Mouse (Mus musculus) adrenal gland, postnatal 4 days (tissue): ENCODE data around the gene Cyp2j12. TPM values are rescaled to one million over a fixed set of nuclear protein-coding genes. Genes with fewer than 3 reads are reported as not detected.
"Not testable (repeated sequence)": the region's sequence is repeated elsewhere in the genome, so short reads cannot be mapped to it uniquely, and the experiment has no call there.

ENCODE experiments used
- DNase-seq, 2 experiments: peaks; one replicate each; pipeline ENCODE4 v3.0.0; 2021 to 2022; ENCODE audit warnings: low spot score in 2 of 2, mixed read lengths in 2 of 2
- long read RNA-seq, 2 experiments: library from polyadenylated mRNA; stranded (forward); transcript quantifications; one replicate each; pipeline ENCODE4 v2.0.0; 2021
- total RNA-seq, 2 experiments: library from RNA; stranded (reverse); gene quantifications; 2 replicates each; pipeline ENCODE4 v1.2.3; 2021

The Cyp2j12 gene
- under 1 TPM; 0.17 to 0.22 TPM for total RNA-seq
- long read RNA-seq, experiment 1, partial matches to known transcripts: 0 of 1 reads
- long read RNA-seq, experiment 1, other reads (novel, unspliced or antisense): 0 of 1 reads
- long read RNA-seq, experiment 2, partial matches to known transcripts: 0 of 1 reads
- long read RNA-seq, experiment 2, other reads (novel, unspliced or antisense): 0 of 1 reads

- no peak for DNase-seq
These were observed at the start of gene Cyp2j12 for GRCm38 (mm10) chr4:96140732-96141467. Gene Cyp2j12 (minus strand): TSS chr4:96141152.

GRCm38 (mm10) chr4:96189321-96189720 is 48.4 kb upstream of the Cyp2j12 start:
- DNase-seq: not testable (repeated sequence)

- DNase-seq: not testable (repeated sequence)
These were observed 47.7 kb upstream of the Cyp2j12 start for GRCm38 (mm10) chr4:96188671-96189070.

DNA sequence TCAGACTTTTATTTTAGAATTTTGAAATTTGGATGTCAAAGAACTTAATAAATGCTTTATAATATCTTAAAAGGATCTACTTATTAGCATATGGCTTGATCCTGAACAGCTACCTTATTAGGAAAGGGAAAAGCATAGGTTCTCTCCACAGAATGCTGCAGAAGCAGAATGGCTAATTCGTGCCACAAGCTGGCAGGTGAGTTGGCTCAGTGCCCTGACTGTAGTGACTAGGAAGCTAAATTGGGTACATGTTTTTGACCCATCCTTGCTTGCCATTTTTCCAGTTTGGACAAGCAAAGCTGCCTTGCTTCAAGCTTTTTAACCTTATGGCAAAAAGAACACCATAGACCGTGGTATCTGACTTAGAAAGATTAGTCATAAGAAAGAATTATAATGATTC is 47.2 kb upstream of the Cyp2j12 start:
- not testable (repeated sequence) for DNase-seq

DNA sequence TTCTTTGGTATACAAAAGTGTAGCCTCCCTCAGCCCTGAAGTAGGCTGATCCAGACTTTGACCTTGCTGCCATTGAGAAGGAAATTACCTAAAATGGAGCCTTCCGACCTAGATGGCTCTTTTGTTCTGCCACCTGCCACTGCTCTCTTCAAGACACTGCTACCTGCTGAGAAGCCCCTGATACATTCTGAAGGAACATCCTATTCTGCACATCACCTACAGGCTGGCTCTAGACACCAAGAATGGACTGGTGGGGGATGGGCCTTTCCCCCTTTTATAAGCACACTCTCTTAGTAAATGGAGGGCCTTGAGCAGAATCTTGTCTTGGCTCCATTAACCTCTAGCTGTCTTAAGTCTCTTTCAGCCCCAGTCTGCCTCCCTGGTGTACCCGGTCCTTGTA is 43.8 kb upstream of the Cyp2j12 start:
- not testable (repeated sequence) for DNase-seq

DNA sequence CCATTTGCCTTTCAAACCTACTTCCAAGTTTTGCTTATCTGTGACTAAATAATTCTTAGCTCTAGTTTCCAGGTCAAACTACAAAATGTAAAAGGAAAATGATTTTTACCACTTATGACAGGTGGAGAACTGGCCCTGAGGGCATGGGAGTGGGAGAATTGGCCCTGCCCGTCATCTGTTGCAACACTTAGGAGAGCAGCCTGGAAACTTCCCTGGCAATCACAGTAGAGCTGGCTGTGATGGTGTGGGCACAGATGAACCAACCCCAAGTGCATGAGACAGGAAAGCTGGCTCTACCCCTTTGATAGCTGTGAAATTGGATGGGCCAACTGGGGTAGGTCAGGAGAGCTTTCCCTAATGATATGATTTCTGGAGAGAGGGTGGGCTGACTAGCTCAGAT is 21.9 kb upstream of the Cyp2j12 start:
- no peak for DNase-seq

DNA sequence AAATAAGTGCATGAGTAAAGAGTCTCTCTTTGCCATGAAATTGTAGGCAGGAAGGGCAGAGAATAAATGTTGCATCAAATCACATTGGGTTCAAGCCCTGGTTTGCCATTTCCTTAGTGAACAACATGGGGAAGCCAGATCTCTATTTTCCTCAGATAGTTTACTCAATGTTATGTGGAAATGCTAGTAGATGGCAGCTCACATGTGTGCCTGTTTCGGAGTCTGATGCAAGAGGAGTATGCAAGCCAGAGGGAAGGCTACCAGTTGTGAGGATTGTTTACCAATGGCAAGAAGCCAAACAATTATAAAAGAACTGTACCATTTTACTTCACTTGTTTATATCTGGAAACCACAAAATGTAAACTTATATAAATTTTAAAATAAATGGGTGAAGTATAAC is 20.6 kb upstream of the Cyp2j12 start:
- no peak for DNase-seq

GRCm38 (mm10) chr4:96139226-96139625 is 1.7 kb downstream of the Cyp2j12 start:
- no peak for DNase-seq

DNA sequence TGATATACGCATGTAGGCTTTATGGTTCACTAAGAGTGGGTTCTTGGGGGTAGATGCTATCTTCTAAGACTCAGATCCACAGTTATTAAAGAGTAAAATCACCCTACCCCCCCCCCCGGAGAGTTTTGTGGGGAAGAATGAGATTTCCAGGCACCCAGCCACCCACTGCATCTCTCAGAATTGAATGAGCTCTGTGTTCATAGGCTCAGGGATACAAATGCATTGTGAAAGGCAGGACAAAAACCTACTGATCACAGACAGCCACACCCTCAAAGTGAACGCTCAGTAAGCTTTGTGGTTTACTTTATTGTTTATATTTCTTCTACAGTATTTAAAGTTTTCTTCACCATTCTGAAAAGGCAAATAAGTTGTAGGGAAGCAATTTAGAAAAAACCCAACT is 6.7 kb downstream of the Cyp2j12 start:
- no peak for DNase-seq

DNA sequence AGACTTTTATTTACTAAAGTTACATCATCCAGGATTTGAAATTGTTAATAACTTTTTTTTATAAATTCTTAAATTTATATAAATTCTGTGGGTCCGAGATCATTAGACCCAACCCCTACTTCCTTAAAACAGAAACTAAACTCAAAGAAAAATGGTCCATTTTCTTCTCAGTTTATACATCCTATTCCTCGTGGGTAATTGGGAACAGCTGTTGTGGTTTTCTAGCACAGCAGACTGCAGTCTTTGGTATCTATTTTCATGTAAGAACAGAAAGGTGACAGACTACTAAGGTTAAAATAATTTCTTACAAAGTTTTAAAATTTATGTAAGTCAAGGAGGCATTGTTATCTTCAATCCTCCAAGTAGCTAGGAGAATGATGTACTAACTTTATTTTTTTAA is 44.1 kb downstream of the Cyp2j12 start:
- DNase-seq: no peak

- no peak for DNase-seq
These were observed 49.1 kb downstream of the Cyp2j12 start for GRCm38 (mm10) chr4:96091869-96092268.

- not testable (repeated sequence) for DNase-seq
These were observed 51.5 kb downstream of the Cyp2j12 start for GRCm38 (mm10) chr4:96089356-96090048.

DNA sequence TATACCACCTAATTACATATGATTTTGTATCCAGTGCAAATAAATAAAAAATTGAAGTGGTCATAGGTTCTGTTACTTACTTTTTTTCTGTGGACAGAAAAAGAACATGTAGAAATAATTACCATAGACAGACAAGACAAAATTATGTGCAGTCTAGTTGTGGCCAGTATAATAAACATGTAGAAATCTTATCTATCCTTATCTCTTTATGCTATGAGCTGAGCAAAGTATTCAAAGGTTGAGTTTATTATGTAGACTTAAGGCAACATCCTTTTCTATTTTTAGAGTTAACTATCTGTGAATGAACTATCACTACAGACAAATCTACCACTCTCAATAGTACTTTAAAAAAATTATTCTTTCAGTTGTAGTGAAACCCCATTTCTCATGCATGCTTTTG is 62.6 kb downstream of the Cyp2j12 start:
- no peak for DNase-seq

DNA sequence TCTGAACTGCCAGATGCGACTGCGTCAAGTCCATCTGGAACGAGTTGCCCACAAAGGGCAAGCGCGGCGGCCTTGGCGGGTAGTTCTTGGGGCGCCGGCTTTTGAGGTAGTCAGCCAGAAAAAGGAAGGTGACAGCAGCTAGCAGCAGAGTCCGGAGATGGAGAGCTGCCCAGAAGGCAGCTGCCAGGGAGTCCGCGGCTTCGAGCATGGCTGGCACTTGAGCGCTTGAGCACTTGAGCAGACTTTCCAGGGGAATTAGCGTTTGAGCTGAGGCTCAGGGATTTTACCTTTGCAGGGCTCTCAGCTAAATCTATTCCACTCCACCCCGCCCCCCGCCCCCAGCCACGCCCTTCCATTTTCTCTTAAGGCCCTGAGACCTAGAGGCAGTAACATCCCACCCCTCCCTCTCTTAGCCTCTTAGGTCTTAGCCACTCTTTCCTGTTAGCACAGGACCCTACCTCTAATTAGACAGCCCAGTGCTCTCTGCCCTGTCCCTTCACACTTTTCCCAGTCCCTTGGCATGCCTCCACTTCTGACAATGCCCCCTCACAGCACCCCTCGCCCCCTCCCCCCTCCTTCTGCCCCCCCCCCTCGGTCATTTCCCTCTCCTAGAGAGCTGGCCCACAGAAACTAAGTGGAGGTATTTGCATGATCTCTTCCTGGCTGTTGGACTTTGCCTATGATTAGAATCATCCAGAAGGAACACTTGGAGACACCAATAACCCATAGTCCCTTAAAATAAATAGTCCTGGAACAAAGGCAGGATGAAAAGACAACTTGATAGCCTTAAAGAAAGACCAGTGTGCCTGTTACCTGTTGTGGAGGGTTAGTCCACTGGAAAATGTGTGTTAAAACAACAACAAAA is 63.5 kb downstream of the Cyp2j12 start, which contains the start of gene Cyp2j13:
TSS of gene Cyp2j13 (minus strand) at position 286 of the 865 bp plus-strand sequence.
- DNase-seq: no peak

- no peak for DNase-seq
These were observed 78.9 kb downstream of the Cyp2j12 start for GRCm38 (mm10) chr4:96062045-96062444.

DNA sequence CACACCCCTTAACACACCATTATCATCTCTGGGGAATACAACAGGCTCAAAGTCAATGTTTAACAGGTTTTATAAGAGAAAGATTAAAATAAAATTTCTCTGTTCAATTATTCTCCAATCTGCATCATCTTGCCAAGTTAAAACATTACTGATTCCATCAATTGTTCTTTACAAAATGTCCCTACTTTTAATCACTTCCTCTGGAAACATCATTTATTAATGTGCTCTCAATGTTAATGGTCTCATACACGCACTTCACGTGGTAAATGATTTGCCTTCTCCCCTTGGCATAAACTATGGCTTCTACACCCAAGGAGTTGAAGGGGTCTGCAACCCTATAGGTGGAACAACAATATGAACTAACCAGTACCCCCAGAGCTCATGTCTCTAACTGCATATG is 80.8 kb downstream of the Cyp2j12 start:
- no peak for DNase-seq

Other genes with a start within 250 kb of the Cyp2j12 start
- gene Hook1, start 173.9 kb downstream of the Cyp2j12 start, total RNA-seq: 10 to 100 TPM; 15.5 to 19.9 TPM
- under 1 TPM in 1 of 2 experiments, not detected in 1; 0.25 TPM for gene Cyp2j13, start 63.6 kb downstream of the Cyp2j12 start, total RNA-seq
- gene Cyp2j7, start 95.5 kb upstream of the Cyp2j12 start, total RNA-seq: not detected
- 1 to 10 TPM in 1 of 2 experiments, not detected in 1; 1.6 TPM for gene Cyp2j11, start 207.5 kb upstream of the Cyp2j12 start, total RNA-seq